Mouse (Mus musculus) 3134 (cell line): Measurements from ENCODE around the gene Cdc25b.

Experiments
- DNase-seq: peaks from one replicate; pipeline ENCODE4 v3.0.0-alpha.2; 2011; ENCODE audit warnings: low spot score; ENCODE audit not compliant: insufficient read length; ENCODE audit errors: extremely low read depth

Gene Cdc25b

GRCm38 (mm10) chr2:131186771-131187601 lies at the start of gene Cdc25b, which contains the start of gene Spef1:
Gene Cdc25b (plus strand): TSS chr2:131186949.
Gene Spef1 (minus strand): TSS chr2:131187282.
- DNase-seq, result peak; percentile 98

- DNase-seq, result no peak
Observed at GRCm38 (mm10) chr2:131138296-131138695, 48.5 kb upstream of the Cdc25b start.

- no peak for DNase-seq
Observed at GRCm38 (mm10) chr2:131138760-131139159, 48.0 kb upstream of the Cdc25b start.

GRCm38 (mm10) chr2:131139287-131139686 lies 47.5 kb upstream of the Cdc25b start:
- no peak for DNase-seq

GRCm38 (mm10) chr2:131139886-131140532 lies 46.7 kb upstream of the Cdc25b start:
- DNase-seq, result no peak

- DNase-seq, result no peak
Observed at GRCm38 (mm10) chr2:131140533-131140905, 46.2 kb upstream of the Cdc25b start.

GRCm38 (mm10) chr2:131141336-131141986 lies 45.3 kb upstream of the Cdc25b start:
- DNase-seq, result no peak

- DNase-seq, result peak; percentile 61
Observed at GRCm38 (mm10) chr2:131142592-131142991, 44.2 kb upstream of the Cdc25b start.

GRCm38 (mm10) chr2:131143007-131143780 lies 43.6 kb upstream of the Cdc25b start:
- no peak for DNase-seq

GRCm38 (mm10) chr2:131145121-131145520 lies 41.6 kb upstream of the Cdc25b start:
- no peak for DNase-seq

GRCm38 (mm10) chr2:131145536-131145935 lies 41.2 kb upstream of the Cdc25b start:
- DNase-seq, result no peak

GRCm38 (mm10) chr2:131146193-131147042 lies 40.3 kb upstream of the Cdc25b start:
- no peak for DNase-seq

- DNase-seq, result no peak
Observed at GRCm38 (mm10) chr2:131147043-131147365, 39.7 kb upstream of the Cdc25b start.

GRCm38 (mm10) chr2:131148353-131149253 lies 38.1 kb upstream of the Cdc25b start:
- DNase-seq, result no peak

- DNase-seq, result no peak
Observed at GRCm38 (mm10) chr2:131149254-131149578, 37.5 kb upstream of the Cdc25b start.

- DNase-seq, result no peak
Observed at GRCm38 (mm10) chr2:131152166-131152730, 34.5 kb upstream of the Cdc25b start.

GRCm38 (mm10) chr2:131154036-131154435 lies 32.7 kb upstream of the Cdc25b start:
- no peak for DNase-seq

- DNase-seq, result no peak
Observed at GRCm38 (mm10) chr2:131156987-131157386, 29.8 kb upstream of the Cdc25b start.

GRCm38 (mm10) chr2:131159491-131159910 lies 27.2 kb upstream of the Cdc25b start:
- DNase-seq, result no peak
